ENCODE assay signal across 15 mouse cellular contexts in the genomic region with DNA sequence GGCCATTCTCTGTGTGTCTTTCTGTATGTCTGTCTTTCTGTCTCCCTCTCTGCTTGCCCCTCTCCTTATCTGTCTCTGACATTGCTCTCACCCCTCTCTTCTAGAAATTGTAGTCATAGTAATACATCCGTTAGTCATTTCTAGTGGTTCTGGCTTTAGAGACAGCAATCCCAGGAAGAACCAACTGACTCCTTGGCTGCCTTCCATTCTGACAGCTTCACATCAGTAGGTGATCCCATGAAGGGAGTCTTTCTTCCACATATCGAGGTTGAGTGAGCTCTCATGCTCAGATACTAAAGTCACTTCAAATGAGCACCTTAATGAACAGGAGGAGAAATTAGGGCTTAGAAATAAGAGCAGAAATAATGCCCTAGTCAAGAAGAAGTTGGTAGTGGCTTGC.
"Had no signal": no experiment of that assay in that cellular context is flagged by ENCODE, and none has a peak within 500 bp of the region (broad histone marks: within the 10 kb centered on the region; RNA-seq: fewer than 3 reads in every experiment).

No protein-coding gene starts in this region.

- DNase-seq: heart, postnatal 10 days; heart, postnatal 14 days; heart, postnatal 36 days; kidney, adult 11 months; kidney, adult 18-20 months; kidney, adult 2 months; kidney, adult 8-10 months; kidney, adult 9 months; kidney, postnatal 10 days; kidney, postnatal 14 days; kidney, postnatal 25 days; kidney, postnatal 36 days; kidney, postnatal 4 days; layer of hippocampus, adult 9-11 months; layer of hippocampus, postnatal 36 days had no signal
